Mouse (Mus musculus): Measurements from ENCODE around the gene Kank2. TPM values are rescaled to one million over a fixed set of nuclear protein-coding genes. Genes with fewer than 3 reads are reported as not detected.

Gene Kank2
- total and polyA plus RNA-seq, 3 experiments: 0.09 to 2.3 (median 0.60) TPM

GRCm38 (mm10) chr9:21733446-21733845, 65.1 kb downstream of the Kank2 start:
- Histone ChIP-seq H3K9me3 (replicated peaks; ENCODE audit: low read length) (peaks cover 23% of the 10 kb centered on the region), H3K4me3 (replicated peaks in 1 of 3; ENCODE audit: low read depth in 2 of 3, low read length in 2 of 3, poor library complexity in 1 of 3) (no peak overlapping the region), H3K36me3 (replicated peaks in 1 of 2; ENCODE audit: control insufficient read depth in 1 of 2, insufficient read depth in 1 of 2, low read length in 1 of 2) (peaks cover 60 to 93% of the 10 kb centered on the region in 2 experiments), H3K27me3 (replicated peaks) (no peaks in the 10 kb centered on the region), H3K4me1 (ENCODE audit: control insufficient read depth in 1 of 2, insufficient read depth in 2 of 2) (peaks cover 6 to 12% of the 10 kb centered on the region in 2 experiments; a peak in 3 of 4 replicates), H3K27ac (ENCODE audit: insufficient read depth, low read depth) (no peak overlapping the region), H3K79me2 (replicated peaks; ENCODE audit: control insufficient read depth, extremely low read depth, insufficient read depth, poor library complexity, severe bottlenecking) (peaks cover 26% of the 10 kb centered on the region), H3K9ac (ENCODE audit: insufficient read depth, low read depth) (no peak overlapping the region), H3K4me2 (ENCODE audit: insufficient read depth, low read depth, poor library complexity, severe bottlenecking) (no peak overlapping the region)
- no peak for DNase-seq (ENCODE audit: extremely low read depth)
- TF ChIP-seq TCF12 (IDR thresholded peaks at IDR 0.05; ENCODE audit: low read depth, low read length) (no peak), PAX5 (IDR thresholded peaks at IDR 0.05; ENCODE audit: low read length) (no peak), MXI1 (IDR thresholded peaks at IDR 0.05; ENCODE audit: low read depth, low read length) (no peak)
- dilution Hi-C loops (cut with MboI; ENCODE audit: extremely low pct_ligation_motif_present, extremely low pct_unique_long_range_greater_than_20kb, low sequenced_read_pairs) (no loop called here), in situ Hi-C loops (cut with MboI; ENCODE audit: low pct_ligation_motif_present, low pct_unique_long_range_greater_than_20kb, low sequenced_read_pairs) (no loop called here)

- Histone ChIP-seq H3K27me3 (replicated peaks) (no peaks in the 10 kb centered on the region), H3K36me3 (replicated peaks in 1 of 2; ENCODE audit: control insufficient read depth in 1 of 2, insufficient read depth in 1 of 2, low read length in 1 of 2) (peaks cover 51 to 90% of the 10 kb centered on the region in 2 experiments), H3K9ac (ENCODE audit: insufficient read depth, low read depth) (no peak overlapping the region), H3K27ac (ENCODE audit: insufficient read depth, low read depth) (no peak overlapping the region), H3K4me2 (ENCODE audit: insufficient read depth, low read depth, poor library complexity, severe bottlenecking) (no peak overlapping the region), H3K4me1 (ENCODE audit: control insufficient read depth in 1 of 2, insufficient read depth in 2 of 2) (peaks cover 6 to 24% of the 10 kb centered on the region in 2 experiments), H3K79me2 (replicated peaks; ENCODE audit: control insufficient read depth, extremely low read depth, insufficient read depth, poor library complexity, severe bottlenecking) (peaks cover 37% of the 10 kb centered on the region), H3K4me3 (replicated peaks in 1 of 3; ENCODE audit: low read depth in 2 of 3, low read length in 2 of 3, poor library complexity in 1 of 3) (no peak overlapping the region), H3K9me3 (replicated peaks; ENCODE audit: low read length) (peaks cover 23% of the 10 kb centered on the region)
- TF ChIP-seq MYC (IDR thresholded peaks at IDR 0.05; ENCODE audit: low read depth, low read length): no peak
- TF ChIP-seq SMC3 (IDR thresholded peaks at IDR 0.05; ENCODE audit: low read depth, low read length): no peak
- TF ChIP-seq E2F4 (IDR thresholded peaks at IDR 0.05; ENCODE audit: insufficient replicate concordance, low read depth, low read length): no peak
- dilution Hi-C loops (cut with MboI; ENCODE audit: extremely low pct_ligation_motif_present, extremely low pct_unique_long_range_greater_than_20kb, low sequenced_read_pairs): no loop called here
- no peak for DNase-seq (ENCODE audit: extremely low read depth)
- in situ Hi-C loops (cut with MboI; ENCODE audit: low pct_ligation_motif_present, low pct_unique_long_range_greater_than_20kb, low sequenced_read_pairs): no loop called here
Measured at GRCm38 (mm10) chr9:21732288-21732687, 66.3 kb downstream of the Kank2 start.

- Histone ChIP-seq H3K9ac (ENCODE audit: insufficient read depth, low read depth) (no peak overlapping the region), H3K79me2 (replicated peaks; ENCODE audit: control insufficient read depth, extremely low read depth, insufficient read depth, poor library complexity, severe bottlenecking) (peaks cover 67% of the 10 kb centered on the region), H3K4me1 (ENCODE audit: control insufficient read depth in 1 of 2, insufficient read depth in 2 of 2) (peaks cover 12 to 49% of the 10 kb centered on the region in 2 experiments), H3K4me2 (ENCODE audit: insufficient read depth, low read depth, poor library complexity, severe bottlenecking) (no peak overlapping the region), H3K9me3 (replicated peaks; ENCODE audit: low read length) (peaks cover 16% of the 10 kb centered on the region), H3K36me3 (replicated peaks in 1 of 2; ENCODE audit: control insufficient read depth in 1 of 2, insufficient read depth in 1 of 2, low read length in 1 of 2) (peaks cover 31 to 84% of the 10 kb centered on the region in 2 experiments), H3K4me3 (replicated peaks in 1 of 3; ENCODE audit: low read depth in 2 of 3, low read length in 2 of 3, poor library complexity in 1 of 3) (no peak overlapping the region), H3K27ac (ENCODE audit: insufficient read depth, low read depth) (peak overlapping the region; percentile 43), H3K27me3 (replicated peaks) (no peaks in the 10 kb centered on the region)
- no peak for DNase-seq (ENCODE audit: extremely low read depth)
- in situ Hi-C loops (cut with MboI; ENCODE audit: low pct_ligation_motif_present, low pct_unique_long_range_greater_than_20kb, low sequenced_read_pairs) (no loop called here), dilution Hi-C loops (cut with MboI; ENCODE audit: extremely low pct_ligation_motif_present, extremely low pct_unique_long_range_greater_than_20kb, low sequenced_read_pairs) (no loop called here)
- no peak for TF ChIP-seq POLR2A (IDR thresholded peaks at IDR 0.05; ENCODE audit: low read depth, low read length)
- no peak for TF ChIP-seq SMC3 (IDR thresholded peaks at IDR 0.05; ENCODE audit: low read depth, low read length)
- no peak for TF ChIP-seq ELF1 (IDR thresholded peaks at IDR 0.05; ENCODE audit: low read depth, low read length)
- TF ChIP-seq RCOR1 (conservative IDR thresholded peaks at IDR 0.05; ENCODE audit: low read depth, low read length): no peak
- no peak for TF ChIP-seq E2F4 (IDR thresholded peaks at IDR 0.05; ENCODE audit: insufficient replicate concordance, low read depth, low read length)
- peak; percentile 57 for TF ChIP-seq BHLHE40 (IDR thresholded peaks at IDR 0.05; ENCODE audit: low read depth, low read length)
- TF ChIP-seq MYC (IDR thresholded peaks at IDR 0.05; ENCODE audit: low read depth, low read length): no peak
- TF ChIP-seq EP300 (IDR thresholded peaks at IDR 0.05; ENCODE audit: low read length): no peak
- no peak for TF ChIP-seq JUND (conservative IDR thresholded peaks at IDR 0.05; ENCODE audit: low read depth, low read length)
- no peak for TF ChIP-seq ZC3H11A (IDR thresholded peaks at IDR 0.05; ENCODE audit: low read depth, low read length)
- no peak for TF ChIP-seq HCFC1 (IDR thresholded peaks at IDR 0.05; ENCODE audit: low read depth, low read length)
- no peak for TF ChIP-seq MEF2A (IDR thresholded peaks at IDR 0.05; ENCODE audit: borderline replicate concordance, low read depth, low read length)
- no peak for TF ChIP-seq ZMIZ1 (IDR thresholded peaks at IDR 0.05; ENCODE audit: low read depth, low read length)
- TF ChIP-seq TBP (conservative IDR thresholded peaks at IDR 0.05; ENCODE audit: low read depth, low read length): no peak
- peak; percentile 53; the same call in 1 of the 2 replicates for TF ChIP-seq SIN3A (IDR thresholded peaks at IDR 0.05; ENCODE audit: low read length)
- no peak for TF ChIP-seq KAT2A (IDR thresholded peaks at IDR 0.05; ENCODE audit: insufficient replicate concordance, low read length)
- no peak for TF ChIP-seq RAD21 (IDR thresholded peaks at IDR 0.05; ENCODE audit: low read depth, low read length)
- no peak for TF ChIP-seq ZNF384 (IDR thresholded peaks at IDR 0.05; ENCODE audit: low read depth, low read length)
- TF ChIP-seq USF2 (conservative IDR thresholded peaks at IDR 0.05; ENCODE audit: low read depth, low read length): no peak
- no peak for TF ChIP-seq MAX (IDR thresholded peaks at IDR 0.05; ENCODE audit: low read length)
- peak; percentile 79 for TF ChIP-seq ETS1 (conservative IDR thresholded peaks at IDR 0.05; ENCODE audit: low read depth, low read length)
- no peak for TF ChIP-seq TCF12 (IDR thresholded peaks at IDR 0.05; ENCODE audit: low read depth, low read length)
- no peak for TF ChIP-seq POLR2AphosphoS2 (IDR thresholded peaks at IDR 0.05; ENCODE audit: low read depth, low read length)
- TF ChIP-seq IRF4 (IDR thresholded peaks at IDR 0.05; ENCODE audit: low read depth, low read length): no peak
- TF ChIP-seq PAX5 (IDR thresholded peaks at IDR 0.05; ENCODE audit: low read length): no peak
Measured at GRCm38 (mm10) chr9:21729264-21729663, 69.3 kb downstream of the Kank2 start.
